Mouse (Mus musculus) adrenal gland, postnatal 10 days (tissue): ENCODE measurements around the gene Ptgs2. TPM values are rescaled to one million over a fixed set of nuclear protein-coding genes. Genes with fewer than 3 reads are reported as not detected.

Source experiments
- DNase-seq: peaks from one replicate; pipeline ENCODE4 v3.0.0; 2021; ENCODE audit warnings: mixed read lengths
- microRNA-seq: library from miRNA; unstranded; fragments of <30 nt; microRNA quantifications from one replicate; pipeline ENCODE4 v1.2.0, GENCODE M21; 2021
- total RNA-seq, 2 experiments: library from RNA; stranded (reverse); gene quantifications; 2 replicates each; pipeline ENCODE4 v1.2.3; 2021

Gene Ptgs2
- total RNA-seq, 2 experiments from 2014 or later, result 0.36 to 0.87 TPM

DNA sequence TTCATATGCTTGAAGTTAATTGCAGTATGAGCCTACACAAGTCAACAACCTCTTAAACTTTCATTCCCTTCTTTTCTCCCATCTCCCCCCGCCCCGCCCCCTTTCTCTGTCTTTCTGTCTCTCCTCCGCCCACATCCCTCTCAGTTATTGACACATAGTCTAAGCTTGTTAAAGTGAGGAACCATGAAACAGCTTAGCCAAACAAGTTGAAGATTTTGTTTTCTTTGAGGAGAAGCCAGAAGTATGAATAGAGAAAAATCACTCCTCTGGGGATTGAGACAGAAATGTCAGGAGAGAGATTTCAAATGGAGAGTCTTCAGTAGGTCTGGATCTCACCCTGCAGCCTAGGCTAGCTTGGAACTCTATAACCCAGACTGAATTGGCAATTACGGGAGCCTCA is 47.4 kb downstream of the Ptgs2 start:
- DNase-seq, result no peak

- peak; percentile 25 for DNase-seq
Observed at GRCm38 (mm10) chr1:150151411-150151810, 51.6 kb downstream of the Ptgs2 start.

Small RNA genes within 50 kb of the gene (microRNA-seq; reads per million reads assigned to microRNA genes)
- gene Gm44329, result not detected

Other genes starting within 250 kb of the Ptgs2 start
- gene Pla2g4a, start 138.7 kb upstream of the Ptgs2 start, total RNA-seq, result 1 to 10 TPM; 4.5 to 5.9 TPM
- gene Pdc, start 219.4 kb downstream of the Ptgs2 start, total RNA-seq, result not detected